Mouse (Mus musculus) liver, embryonic 12.5 days (tissue): Measurements from ENCODE around the gene Pfn4. TPM values are rescaled to one million over a fixed set of nuclear protein-coding genes. Genes with fewer than 3 reads are reported as not detected.
"Not testable (repeated sequence)": the region's sequence is repeated elsewhere in the genome, so short reads cannot be mapped to it uniquely, and the experiment has no call there.

Experiments used
- ATAC-seq: fragments of 200-750 bp; cut with Nextera tagmentation; 2 replicates; pipeline ENCODE4 v1.8.0; 2017; ENCODE audit warnings: moderate number of reproducible peaks, mild to moderate bottlenecking, moderate library complexity
- H3K27ac ChIP-seq: fragments of 300-500 bp; sonication (generic); 2 replicates; pipeline ENCODE4 v1.5.1; 2016; ENCODE audit warnings: mild to moderate bottlenecking
- H3K27me3 ChIP-seq: fragments of 300-500 bp; sonication (generic); replicated peaks from 2 replicates; pipeline ENCODE4 v1.6.1; 2016; ENCODE audit warnings: mild to moderate bottlenecking, moderate library complexity
- H3K36me3 ChIP-seq: fragments of 300-500 bp; sonication (generic); 2 replicates; pipeline ENCODE4 v1.6.1; 2016; ENCODE audit warnings: mild to moderate bottlenecking, moderate library complexity
- H3K4me1 ChIP-seq: fragments of 300-500 bp; sonication (generic); 2 replicates; pipeline ENCODE4 v1.6.1; 2016
- H3K4me2 ChIP-seq: fragments of 300-500 bp; sonication (generic); 2 replicates; pipeline ENCODE4 v1.6.1; 2016; ENCODE audit warnings: mild to moderate bottlenecking, moderate library complexity
- H3K4me3 ChIP-seq: fragments of 300-500 bp; sonication (generic); 2 replicates; pipeline ENCODE4 v1.5.1; 2016; ENCODE audit warnings: mild to moderate bottlenecking, moderate library complexity
- H3K9ac ChIP-seq: fragments of 300-500 bp; sonication (generic); 2 replicates; pipeline ENCODE4 v1.6.1; 2016; ENCODE audit warnings: mild to moderate bottlenecking, moderate library complexity
- H3K9me3 ChIP-seq: fragments of 300-500 bp; sonication (generic); replicated peaks from 2 replicates; pipeline ENCODE4 v1.6.1; 2016; ENCODE audit warnings: mild to moderate bottlenecking, moderate library complexity
- WGBS: fragments of 180-500 bp; shearing (Covaris S2); methylation state at CpG from one replicate; pipeline ENCODE4 v1.1.7; 2016; ENCODE audit not compliant: insufficient replicate concordance; 5-methylcytosine and 5-hydroxymethylcytosine counted together
- polyA plus RNA-seq: library from polyadenylated mRNA; unstranded; fragments of >200 nt; fragmentation: Nextera tagmentation; extraction: Ambion mirVana; gene quantifications from 2 replicates; pipeline ENCODE4 v1.2.1, GENCODE M21; 2016

The Pfn4 gene
- polyA plus RNA-seq, 1 experiment from 2014 or later = 1.7 TPM

GRCm38 (mm10) chr12:4757060-4757459 lies 11.8 kb upstream of the Pfn4 start:
- no peak overlapping the region for H3K4me3 ChIP-seq
- WGBS = 77% methylated on average over 1 of the region's 1 CpGs
- no peak overlapping the region for H3K27ac ChIP-seq
- no peak for ATAC-seq
- no peaks in the 10 kb centered on the region for H3K27me3 ChIP-seq
- no peak overlapping the region for H3K9ac ChIP-seq
- no peaks in the 10 kb centered on the region for H3K4me1 ChIP-seq
- H3K9me3 ChIP-seq = no peaks in the 10 kb centered on the region
- no peak overlapping the region for H3K4me2 ChIP-seq
- no peaks in the 10 kb centered on the region for H3K36me3 ChIP-seq

- no peaks in the 10 kb centered on the region for H3K36me3 ChIP-seq
- peak overlapping the region; percentile 73 for H3K4me3 ChIP-seq
- 15% methylated on average over 13 of the region's 13 CpGs for WGBS
- peak overlapping the region; percentile 73 for H3K4me2 ChIP-seq
- no peaks in the 10 kb centered on the region for H3K9me3 ChIP-seq
- no peaks in the 10 kb centered on the region for H3K27me3 ChIP-seq
- ATAC-seq = no peak
- H3K9ac ChIP-seq = peak overlapping the region; percentile 85
- H3K27ac ChIP-seq = peak overlapping the region; percentile 84
- peaks cover 14% of the 10 kb centered on the region for H3K4me1 ChIP-seq
Observed at GRCm38 (mm10) chr12:4769333-4769723, 506 bp downstream of the Pfn4 start.

DNA sequence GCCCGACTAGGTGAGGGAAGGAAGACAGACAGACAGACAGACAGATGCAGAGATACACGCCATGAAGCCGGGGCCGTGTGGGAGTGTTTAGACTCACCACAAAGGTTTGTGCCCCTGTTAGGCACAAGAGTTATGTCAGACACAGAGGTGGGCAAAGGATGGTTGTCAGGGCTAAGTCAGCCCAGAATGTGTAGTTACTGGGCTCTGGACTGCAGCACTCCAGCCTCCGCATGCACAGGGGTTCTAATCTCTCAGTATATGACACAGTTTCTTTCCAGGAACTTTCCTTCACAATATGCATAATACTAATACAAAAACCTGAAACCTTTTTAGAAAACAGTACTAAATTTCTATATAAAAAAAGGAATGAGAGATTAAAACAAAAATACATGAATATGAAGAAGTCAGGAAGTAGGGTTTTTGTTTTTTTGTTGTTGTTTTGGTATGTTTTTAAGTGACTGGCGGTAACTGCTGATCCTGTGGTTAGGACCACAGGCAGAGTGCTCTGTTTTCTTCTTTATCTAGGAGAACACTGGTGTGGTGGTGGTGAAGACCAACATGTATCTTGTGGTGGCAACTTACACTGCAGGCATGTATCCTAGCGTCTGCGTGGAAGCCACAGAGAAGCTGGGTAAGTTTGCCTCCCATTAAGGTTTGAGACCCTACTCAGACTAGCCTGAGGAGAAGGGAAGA lies 6.2 kb downstream of the Pfn4 start:
- peak; percentile 88 for ATAC-seq
- Histone ChIP-seq H3K27ac (peak overlapping the region; percentile 64), H3K9ac (peak overlapping the region; percentile 28; the same call in 1 of the 2 replicates), H3K36me3 (no peaks in the 10 kb centered on the region), H3K4me3 (no peak overlapping the region), H3K4me1 (peaks cover 21% of the 10 kb centered on the region), H3K9me3 (no peaks in the 10 kb centered on the region), H3K4me2 (peak overlapping the region; percentile 58), H3K27me3 (no peaks in the 10 kb centered on the region)
- WGBS = 25% methylated on average over 8 of the region's 8 CpGs

GRCm38 (mm10) chr12:4775588-4775949 lies 6.7 kb downstream of the Pfn4 start:
- peak; percentile 50 for ATAC-seq
- 27% methylated on average over 9 of the region's 9 CpGs for WGBS
- no peaks in the 10 kb centered on the region for H3K27me3 ChIP-seq
- H3K9ac ChIP-seq = peak overlapping the region; percentile 28; the same call in 1 of the 2 replicates
- H3K27ac ChIP-seq = peak overlapping the region; percentile 27; the same call in 1 of the 2 replicates
- no peaks in the 10 kb centered on the region for H3K36me3 ChIP-seq
- H3K4me2 ChIP-seq = peak overlapping the region; percentile 58
- H3K4me1 ChIP-seq = peaks cover 21% of the 10 kb centered on the region
- no peak overlapping the region for H3K4me3 ChIP-seq
- no peaks in the 10 kb centered on the region for H3K9me3 ChIP-seq

DNA sequence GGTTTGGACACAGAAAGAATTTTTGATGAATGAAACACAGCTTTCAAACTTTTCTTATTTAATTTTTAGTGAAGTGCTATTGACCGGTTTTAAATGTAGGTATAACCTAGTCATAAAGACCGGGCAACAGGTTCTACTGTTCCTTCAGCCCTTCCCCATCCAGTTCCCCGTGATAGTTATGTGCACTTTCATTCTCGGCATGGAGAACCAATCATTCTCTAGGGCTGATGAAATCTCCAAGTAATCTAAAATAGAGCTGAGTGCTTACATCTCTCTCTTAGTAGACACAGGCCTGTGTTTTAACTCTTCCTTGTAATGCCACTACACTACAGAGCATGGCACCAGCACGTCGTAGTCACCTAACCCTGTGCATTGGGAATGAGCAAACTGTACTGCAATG lies 8.9 kb downstream of the Pfn4 start:
- Histone ChIP-seq H3K4me2 (no peak overlapping the region), H3K27ac (no peak overlapping the region), H3K36me3 (no peaks in the 10 kb centered on the region), H3K4me3 (no peak overlapping the region), H3K9me3 (no peaks in the 10 kb centered on the region), H3K9ac (no peak overlapping the region), H3K27me3 (no peaks in the 10 kb centered on the region), H3K4me1 (peaks cover 21% of the 10 kb centered on the region)
- WGBS = 79% methylated on average over 6 of the region's 6 CpGs
- ATAC-seq = no peak

GRCm38 (mm10) chr12:4780245-4780644 lies 11.4 kb downstream of the Pfn4 start:
- H3K4me2 ChIP-seq = no peak overlapping the region
- H3K27me3 ChIP-seq = no peaks in the 10 kb centered on the region
- ATAC-seq = no peak
- 42% methylated on average over 2 of the region's 2 CpGs for WGBS
- H3K9ac ChIP-seq = no peak overlapping the region
- H3K36me3 ChIP-seq = no peaks in the 10 kb centered on the region
- no peak overlapping the region for H3K4me3 ChIP-seq
- H3K4me1 ChIP-seq = peaks cover 9% of the 10 kb centered on the region
- H3K9me3 ChIP-seq = no peaks in the 10 kb centered on the region
- no peak overlapping the region for H3K27ac ChIP-seq

DNA sequence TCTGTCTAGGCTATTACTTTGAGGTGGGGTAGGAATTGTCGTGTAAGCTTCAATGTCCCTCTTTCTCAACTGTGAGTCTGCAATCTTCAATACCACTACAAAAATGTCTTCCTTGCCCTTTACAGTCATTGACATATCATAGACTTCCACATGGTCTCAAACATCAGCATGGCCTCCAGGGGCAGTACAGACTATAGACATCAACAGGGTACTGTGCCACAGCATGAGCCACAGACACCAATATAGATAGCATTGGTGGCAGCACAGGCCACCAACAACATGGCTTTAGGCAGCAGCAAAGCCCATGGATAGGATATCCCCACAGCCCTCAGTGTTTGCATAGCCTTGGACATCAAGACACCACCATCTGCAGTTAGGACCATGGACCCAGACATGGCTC lies 12.4 kb downstream of the Pfn4 start:
- no peak for ATAC-seq
- 62% methylated on average over 1 of the region's 1 CpGs for WGBS

DNA sequence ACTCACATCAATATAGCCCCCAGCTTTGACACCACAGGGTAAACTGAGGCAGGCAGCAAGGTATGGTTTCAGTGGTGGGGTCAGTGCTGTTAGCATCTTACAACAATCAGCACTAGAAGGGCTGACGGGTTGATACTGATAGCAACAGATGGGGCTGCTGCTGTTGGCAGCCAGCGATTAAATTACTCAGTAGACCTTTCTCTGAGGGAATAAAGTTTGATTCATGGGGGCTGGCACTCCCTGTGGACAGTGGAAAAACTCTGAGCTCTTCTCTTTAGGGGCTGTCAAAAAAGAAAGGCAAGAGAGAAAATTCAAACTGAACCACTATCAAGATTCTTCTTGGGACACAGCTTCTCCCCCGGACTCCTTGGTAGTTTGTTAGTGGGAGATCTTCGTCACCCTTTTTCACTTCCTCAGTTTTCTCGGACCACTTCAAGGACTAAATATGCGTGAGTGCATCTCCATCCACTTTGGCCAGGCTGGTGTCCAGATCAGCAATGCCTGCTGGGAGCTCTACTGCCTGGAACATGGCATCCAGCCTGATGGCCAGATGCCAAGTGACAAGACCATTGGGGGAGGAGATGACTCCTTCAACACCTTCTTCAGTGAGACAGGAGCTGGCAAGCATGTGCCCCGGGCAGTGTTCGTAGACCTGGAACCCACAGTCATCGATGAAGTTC lies 13.0 kb downstream of the Pfn4 start:
- H3K36me3 ChIP-seq, H3K9ac ChIP-seq, H3K4me2 ChIP-seq, H3K4me1 ChIP-seq, H3K27ac ChIP-seq, ATAC-seq, H3K9me3 ChIP-seq, H3K27me3 ChIP-seq, H3K4me3 ChIP-seq: not testable (repeated sequence)
- WGBS = 75% methylated on average over 9 of the region's 9 CpGs

More for the DNA sequence above, 12.4 kb downstream of the Pfn4 start:
- Histone ChIP-seq H3K9ac (no peak overlapping the region), H3K4me1 (no peaks in the 10 kb centered on the region), H3K36me3 (no peaks in the 10 kb centered on the region), H3K9me3 (no peaks in the 10 kb centered on the region), H3K27ac (no peak overlapping the region), H3K27me3 (no peaks in the 10 kb centered on the region), H3K4me3 (no peak overlapping the region), H3K4me2 (no peak overlapping the region)

DNA sequence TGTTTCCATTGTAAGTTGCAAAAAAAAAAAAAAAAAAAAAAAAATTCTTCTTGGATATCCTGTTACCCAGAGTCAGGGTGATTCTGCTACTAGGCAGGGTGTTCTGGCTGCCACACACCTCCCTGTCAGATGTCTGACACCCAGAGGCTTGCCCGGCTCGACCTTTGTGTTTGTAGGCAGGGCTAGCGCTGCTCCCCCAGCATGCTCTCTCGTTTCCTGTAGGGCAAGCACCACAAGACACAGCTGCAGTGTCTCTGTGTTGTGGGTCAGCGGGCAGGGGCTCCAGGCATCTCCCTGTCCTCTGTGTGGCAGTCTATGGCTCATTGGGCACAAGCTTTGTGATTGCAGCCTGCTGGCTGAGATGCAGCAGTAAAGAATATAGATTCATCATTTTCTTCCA lies 14.8 kb downstream of the Pfn4 start:
- no peak overlapping the region for H3K27ac ChIP-seq
- H3K4me3 ChIP-seq = no peak overlapping the region
- H3K4me2 ChIP-seq = no peak overlapping the region
- no peak for ATAC-seq
- no peaks in the 10 kb centered on the region for H3K27me3 ChIP-seq
- no peak overlapping the region for H3K9ac ChIP-seq
- H3K9me3 ChIP-seq = no peaks in the 10 kb centered on the region
- no peaks in the 10 kb centered on the region for H3K4me1 ChIP-seq
- no peaks in the 10 kb centered on the region for H3K36me3 ChIP-seq
- 64% methylated on average over 5 of the region's 5 CpGs for WGBS

GRCm38 (mm10) chr12:4784466-4784865 lies 15.6 kb downstream of the Pfn4 start:
- WGBS = 54% methylated on average over 2 of the region's 2 CpGs
- H3K9ac ChIP-seq = no peak overlapping the region
- H3K4me1 ChIP-seq = no peaks in the 10 kb centered on the region
- H3K4me3 ChIP-seq = no peak overlapping the region
- ATAC-seq = no peak
- no peaks in the 10 kb centered on the region for H3K9me3 ChIP-seq
- no peak overlapping the region for H3K4me2 ChIP-seq
- no peak overlapping the region for H3K27ac ChIP-seq
- H3K36me3 ChIP-seq = no peaks in the 10 kb centered on the region
- no peaks in the 10 kb centered on the region for H3K27me3 ChIP-seq

- H3K36me3 ChIP-seq, H3K4me3 ChIP-seq, H3K4me2 ChIP-seq, H3K9ac ChIP-seq, H3K4me1 ChIP-seq, H3K9me3 ChIP-seq, ATAC-seq, H3K27ac ChIP-seq, H3K27me3 ChIP-seq: not testable (repeated sequence)
- 88% methylated on average over 25 of the region's 25 CpGs for WGBS
Observed at GRCm38 (mm10) chr12:4788128-4788527, 19.3 kb downstream of the Pfn4 start.

DNA sequence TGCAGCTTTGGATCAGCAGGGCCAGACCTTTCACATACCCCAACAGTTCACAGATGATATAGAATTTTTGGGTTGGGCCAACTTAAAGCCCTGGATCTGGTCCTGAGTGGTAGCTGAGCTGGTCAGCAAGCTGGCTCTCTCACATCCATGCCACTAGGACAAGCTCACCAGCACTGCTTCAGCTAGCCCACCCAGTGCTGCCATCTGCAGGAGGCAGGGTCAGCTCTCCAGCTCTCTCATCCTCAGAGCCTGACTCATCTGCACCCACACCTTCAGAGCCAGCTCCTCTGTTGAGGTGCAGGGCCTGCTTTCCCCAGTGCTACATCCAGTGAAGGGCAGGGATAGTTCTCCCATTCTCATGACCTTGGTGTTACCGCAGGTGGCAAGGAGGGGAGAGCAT lies 24.9 kb downstream of the Pfn4 start:
- Histone ChIP-seq H3K27ac (no peak overlapping the region), H3K9me3 (no peaks in the 10 kb centered on the region), H3K4me2 (no peak overlapping the region), H3K27me3 (no peaks in the 10 kb centered on the region), H3K9ac (no peak overlapping the region), H3K4me1 (no peaks in the 10 kb centered on the region), H3K4me3 (no peak overlapping the region), H3K36me3 (no peaks in the 10 kb centered on the region)
- no peak for ATAC-seq
- 43% methylated on average over 1 of the region's 1 CpGs for WGBS
